Mouse (Mus musculus): Measurements from ENCODE around the gene Tmem88b.

DNA sequence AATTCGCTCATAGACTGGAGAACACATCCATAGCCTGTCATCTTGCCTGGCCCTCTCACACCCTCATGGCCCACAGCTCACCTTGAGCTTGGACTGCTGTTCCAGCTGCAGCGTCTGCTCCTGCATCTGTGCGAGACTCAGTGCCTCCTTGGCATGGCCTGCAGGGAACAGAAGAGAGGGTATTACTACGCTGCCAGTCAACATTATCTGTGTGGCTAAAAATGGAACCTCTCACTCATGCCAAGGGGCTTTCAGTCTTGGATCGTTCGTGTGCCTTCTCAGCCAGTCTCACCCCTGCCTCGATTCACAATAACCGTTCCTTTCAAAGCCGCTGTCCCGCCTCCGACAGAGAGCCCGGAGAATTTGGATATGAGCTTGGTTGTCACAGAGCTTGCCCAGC, 28.7 kb downstream of the Tmem88b start:
- TF ChIP-seq CTCF (IDR thresholded peaks at IDR 0.05; ENCODE audit: low read depth) (no peak), EP300 (IDR thresholded peaks at IDR 0.05; ENCODE audit: low read depth) (no peak)

Data from heart, postnatal 0 days (tissue).